Mouse (Mus musculus): ENCODE measurements at regions not wholly inside any gene's neighbourhood (a gene's known extent, or its start where the extent isn't known, plus 50 kb on each side); places are given as distances from the start of the nearest gene placed in this dataset.
"Not testable (repeated sequence)": the region's sequence is repeated elsewhere in the genome, so short reads cannot be mapped to it uniquely, and the experiment has no call there.

GRCm38 (mm10) chr14:104410730-104411129 lies 57.1 kb downstream of the Pou4f1 start:
- no peak for DNase-seq (ENCODE audit: low spot score)

- DNase-seq (ENCODE audit: low spot score): no peak
These were observed 57.5 kb downstream of the Pou4f1 start for GRCm38 (mm10) chr14:104410292-104410691.

GRCm38 (mm10) chr14:104406062-104406461 lies 61.7 kb downstream of the Pou4f1 start:
- no peak for DNase-seq (ENCODE audit: low spot score)

DNA sequence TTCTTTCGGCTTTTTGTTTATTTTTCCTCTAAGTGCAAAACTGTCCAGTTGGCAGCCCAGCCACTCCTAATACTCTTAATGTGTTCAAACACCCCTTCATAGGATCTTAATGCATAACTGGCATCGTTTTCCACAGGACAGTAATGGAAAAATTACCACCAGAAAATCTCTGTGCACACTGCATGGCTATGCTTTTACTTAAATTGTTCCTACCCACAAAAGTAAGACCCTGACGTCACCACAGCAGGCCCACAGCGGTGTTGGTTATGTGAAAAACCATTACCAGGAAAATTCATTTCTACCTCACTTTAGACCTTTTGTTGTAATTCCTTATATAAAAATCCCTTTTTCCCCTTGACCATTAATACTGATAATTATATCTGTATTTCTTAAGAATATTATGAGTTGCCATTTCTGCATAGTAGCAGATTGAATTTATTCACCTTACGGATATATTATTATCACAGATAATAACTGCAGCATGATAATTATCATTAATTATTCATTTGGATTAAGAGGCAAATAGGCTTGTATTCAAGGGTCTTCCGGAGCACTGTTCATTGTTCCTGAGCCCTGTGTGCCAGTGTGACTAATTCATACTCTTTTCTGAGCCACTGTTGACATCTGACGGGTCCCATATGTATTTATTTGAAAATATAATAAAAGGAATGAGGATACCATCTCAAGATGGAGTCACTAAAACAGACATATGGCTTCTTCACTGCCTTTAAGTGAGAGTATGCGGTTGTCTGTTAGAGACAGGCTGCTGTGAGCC lies 78.3 kb downstream of the Pou4f1 start:
- no peak for DNase-seq (ENCODE audit: low spot score)

- DNase-seq (ENCODE audit: low spot score): no peak
These were observed 78.9 kb downstream of the Pou4f1 start for GRCm38 (mm10) chr14:104388879-104389278.

- no peak for DNase-seq (ENCODE audit: low spot score)
These were observed 86.8 kb downstream of the Pou4f1 start for GRCm38 (mm10) chr14:104380986-104381385.

GRCm38 (mm10) chr14:104372776-104373175 lies 95.0 kb downstream of the Pou4f1 start:
- no peak for DNase-seq (ENCODE audit: low spot score)

DNA sequence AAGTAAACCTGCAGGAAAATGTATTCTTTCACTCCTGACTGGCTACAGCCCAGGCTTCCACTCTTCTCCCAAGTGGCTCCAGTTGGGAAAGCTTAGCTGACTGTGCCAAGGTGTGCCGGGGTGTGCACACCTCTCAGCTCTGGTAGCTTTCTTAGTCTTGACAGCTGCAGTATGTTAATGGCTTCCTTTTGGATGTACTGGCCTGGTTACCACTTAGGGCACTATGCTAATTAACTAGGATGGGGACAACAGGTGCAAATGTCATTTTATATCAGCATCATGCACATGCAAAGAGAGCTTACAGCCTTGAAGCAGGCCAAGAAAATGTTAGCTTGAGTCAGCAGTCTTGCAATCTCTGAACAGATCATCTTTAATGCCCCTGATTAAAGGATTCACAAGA lies 111.2 kb downstream of the Pou4f1 start:
- DNase-seq (ENCODE audit: low spot score): no peak

DNA sequence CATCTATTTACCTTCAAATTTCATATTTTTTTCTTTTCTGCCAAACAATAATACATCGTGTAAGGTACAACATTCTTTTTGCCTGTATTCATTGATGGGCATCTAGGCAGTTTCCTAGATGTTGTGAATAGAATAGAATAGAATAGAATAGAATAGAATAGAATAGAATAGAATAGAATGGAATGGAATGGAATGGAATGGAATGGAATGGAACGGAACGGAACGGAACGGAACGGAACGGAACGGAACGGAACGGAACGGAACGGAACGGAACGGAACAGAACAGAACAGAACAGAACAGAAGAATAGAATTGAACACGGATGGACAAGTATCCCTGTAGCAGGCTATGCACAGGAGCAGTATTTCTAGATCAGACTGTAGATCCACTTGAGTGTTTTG lies 131.0 kb downstream of the Pou4f1 start:
- DNase-seq (ENCODE audit: low spot score): not testable (repeated sequence)

- no peak for DNase-seq (ENCODE audit: low spot score)
These were observed 141.7 kb downstream of the Pou4f1 start for GRCm38 (mm10) chr14:104326089-104326488.

GRCm38 (mm10) chr14:104300141-104300540 lies 167.7 kb downstream of the Pou4f1 start:
- no peak for DNase-seq (ENCODE audit: low spot score)

DNA sequence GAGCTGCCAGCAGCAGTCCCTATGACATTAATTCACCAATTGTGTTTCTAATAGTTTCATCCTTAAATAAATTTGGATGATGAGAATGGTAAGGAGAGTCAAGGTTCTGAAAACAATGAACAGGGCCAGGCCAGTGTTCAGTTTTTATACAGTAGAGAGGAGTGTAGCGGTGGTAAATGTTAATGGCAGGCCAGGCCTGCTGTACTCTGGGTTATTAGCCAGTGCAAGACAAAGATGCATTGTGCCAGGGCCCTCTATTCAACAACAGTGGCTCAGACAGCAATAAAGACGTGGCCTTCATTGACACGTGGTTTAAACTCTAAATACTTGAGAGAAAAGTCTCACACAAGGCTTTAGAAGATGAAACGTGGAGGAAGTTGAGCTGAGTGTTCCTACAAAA lies 169.5 kb downstream of the Pou4f1 start:
- no peak for DNase-seq (ENCODE audit: low spot score)

DNA sequence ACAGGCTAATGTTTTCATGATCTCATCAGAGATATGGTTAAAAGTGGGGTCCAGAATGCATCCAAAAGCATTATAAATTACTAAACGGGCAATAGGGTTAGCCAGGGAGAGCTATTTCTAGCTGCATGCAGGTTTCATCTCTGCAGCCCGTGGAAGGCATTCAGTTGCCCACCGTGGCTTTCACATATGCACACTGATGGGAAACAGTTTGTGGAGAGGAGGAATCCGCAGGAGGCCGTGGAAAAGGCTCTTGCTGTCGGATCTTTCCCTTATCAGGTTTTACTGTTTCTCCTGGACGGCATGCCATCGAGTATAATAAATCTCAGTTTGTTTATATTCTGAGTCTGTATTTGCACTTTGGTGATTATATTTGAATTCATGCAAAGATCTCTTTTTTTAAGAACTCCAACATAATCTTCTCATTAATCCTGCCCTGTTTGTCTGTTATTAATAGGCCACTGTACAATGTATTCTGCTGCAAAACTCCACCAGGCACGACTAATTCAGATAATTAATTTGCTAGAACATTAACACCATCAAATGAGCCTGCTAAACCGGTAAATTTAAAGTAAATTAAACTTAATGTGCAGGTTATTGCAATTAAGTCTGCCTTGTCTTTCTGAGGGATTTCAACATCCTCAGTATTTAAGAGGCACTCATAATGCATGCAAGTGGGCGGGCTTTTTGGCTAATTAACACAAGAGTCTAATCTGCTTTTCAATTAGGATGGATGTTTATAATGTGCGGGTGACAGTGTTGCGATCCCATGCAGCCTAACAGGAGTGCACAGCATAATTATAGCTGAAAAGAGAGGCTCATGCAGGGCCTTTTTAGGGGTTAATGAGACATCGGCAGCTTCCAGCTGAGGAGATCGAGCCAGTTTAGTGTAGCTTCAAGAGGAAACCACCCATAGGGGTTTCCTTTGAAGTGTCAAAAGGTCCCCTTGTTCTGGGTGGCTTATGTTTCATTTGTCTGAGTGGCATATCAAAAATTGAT lies 170.2 kb downstream of the Pou4f1 start:
- DNase-seq (ENCODE audit: low spot score): no peak

DNA sequence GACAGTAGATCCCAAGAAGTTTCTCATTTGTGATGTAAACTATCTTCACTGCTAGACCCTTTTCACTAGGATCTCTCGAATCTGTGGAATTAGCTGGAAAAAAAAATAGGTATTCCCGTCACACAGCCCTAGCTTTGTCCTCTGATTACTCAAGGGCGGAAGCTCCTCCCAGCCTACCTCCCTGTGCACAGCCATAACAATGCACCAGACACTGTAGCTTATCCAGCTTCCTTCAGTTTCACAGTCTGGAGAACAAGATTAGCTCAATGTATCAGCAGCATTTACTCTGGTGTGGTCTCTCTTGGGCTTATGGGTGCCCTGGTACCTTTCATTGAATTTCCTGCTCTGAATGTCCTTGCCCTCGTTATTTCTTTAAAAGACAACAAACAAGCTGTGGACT lies 174.0 kb downstream of the Pou4f1 start:
- DNase-seq (ENCODE audit: low spot score): no peak

DNA sequence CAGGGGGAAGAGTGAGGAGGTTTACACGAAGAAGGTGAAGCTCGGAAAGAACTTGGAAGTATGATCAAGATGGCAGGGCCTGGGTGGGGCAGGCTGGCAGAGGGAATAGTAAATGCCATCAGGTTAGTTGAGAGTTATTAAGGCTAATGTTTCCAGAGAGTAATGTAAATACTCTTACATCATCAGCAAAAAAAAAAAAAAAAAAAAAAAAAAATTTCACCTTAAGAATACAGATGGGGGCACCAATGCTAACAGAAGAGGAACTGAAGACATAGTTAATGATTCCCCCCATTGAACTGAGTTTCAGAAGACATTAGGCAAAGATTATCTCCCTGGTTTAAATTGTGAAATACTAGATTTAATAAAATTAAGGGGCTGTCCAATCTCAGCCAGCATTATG lies 174.7 kb downstream of the Pou4f1 start:
- no peak for DNase-seq (ENCODE audit: low spot score)

DNA sequence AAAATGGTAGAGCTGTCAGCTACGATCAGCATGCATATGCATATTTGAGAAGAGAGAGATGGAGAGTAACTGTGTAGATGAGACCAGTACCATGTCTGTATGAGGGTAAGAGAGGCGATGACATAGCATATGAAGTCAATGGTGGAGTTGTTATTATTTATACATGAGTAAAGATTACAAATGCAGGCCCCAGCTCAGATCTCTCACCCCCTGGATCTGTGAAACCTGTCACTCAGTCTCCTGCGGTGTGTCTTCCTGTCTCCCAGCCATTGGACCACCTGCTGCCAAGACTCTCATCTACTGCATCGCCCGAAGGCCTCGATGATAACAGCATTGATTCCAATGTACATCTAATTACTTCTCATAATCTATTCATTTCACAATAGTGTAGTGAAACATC lies 187.4 kb downstream of the Pou4f1 start:
- no peak for DNase-seq (ENCODE audit: low spot score)

DNA sequence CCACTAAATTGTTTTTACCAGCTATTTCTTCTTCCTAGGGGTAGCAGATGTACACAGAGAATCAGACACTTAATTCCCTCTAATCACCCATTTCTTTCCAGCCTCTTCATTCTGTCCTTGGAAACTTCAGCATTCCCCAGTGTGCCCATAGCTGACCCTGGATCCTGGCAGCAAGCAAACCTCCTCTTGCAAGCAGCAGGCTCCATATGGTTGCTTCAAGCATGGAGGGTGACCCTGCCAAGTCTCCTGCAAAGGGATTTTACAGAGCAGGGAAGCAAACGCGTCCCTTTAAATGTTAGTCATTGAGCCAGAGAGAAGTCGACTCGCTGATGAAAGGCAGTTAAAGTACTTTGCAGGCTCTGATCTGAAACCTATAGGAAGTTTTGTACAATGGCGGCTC lies 187.9 kb downstream of the Pou4f1 start:
- no peak for DNase-seq (ENCODE audit: low spot score)

DNA sequence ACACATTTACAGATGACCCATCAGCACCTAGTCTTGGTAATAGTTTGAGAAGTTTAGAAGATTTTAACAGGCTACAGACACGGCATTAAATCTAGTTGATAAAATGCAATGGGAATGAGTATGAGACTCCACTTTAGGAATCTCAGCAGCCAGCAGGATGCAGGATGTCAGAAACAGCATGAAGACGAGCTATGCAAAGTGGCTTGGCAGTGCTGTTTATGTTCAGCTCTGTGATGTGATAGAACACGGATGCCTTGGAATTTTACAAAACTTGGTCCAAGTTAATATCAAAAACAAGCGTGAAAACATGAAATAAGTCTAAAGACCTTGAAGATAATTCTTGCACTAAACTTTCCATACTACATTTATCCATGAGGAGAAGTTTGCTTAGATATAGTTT lies 193.0 kb downstream of the Pou4f1 start:
- DNase-seq (ENCODE audit: low spot score): no peak

DNA sequence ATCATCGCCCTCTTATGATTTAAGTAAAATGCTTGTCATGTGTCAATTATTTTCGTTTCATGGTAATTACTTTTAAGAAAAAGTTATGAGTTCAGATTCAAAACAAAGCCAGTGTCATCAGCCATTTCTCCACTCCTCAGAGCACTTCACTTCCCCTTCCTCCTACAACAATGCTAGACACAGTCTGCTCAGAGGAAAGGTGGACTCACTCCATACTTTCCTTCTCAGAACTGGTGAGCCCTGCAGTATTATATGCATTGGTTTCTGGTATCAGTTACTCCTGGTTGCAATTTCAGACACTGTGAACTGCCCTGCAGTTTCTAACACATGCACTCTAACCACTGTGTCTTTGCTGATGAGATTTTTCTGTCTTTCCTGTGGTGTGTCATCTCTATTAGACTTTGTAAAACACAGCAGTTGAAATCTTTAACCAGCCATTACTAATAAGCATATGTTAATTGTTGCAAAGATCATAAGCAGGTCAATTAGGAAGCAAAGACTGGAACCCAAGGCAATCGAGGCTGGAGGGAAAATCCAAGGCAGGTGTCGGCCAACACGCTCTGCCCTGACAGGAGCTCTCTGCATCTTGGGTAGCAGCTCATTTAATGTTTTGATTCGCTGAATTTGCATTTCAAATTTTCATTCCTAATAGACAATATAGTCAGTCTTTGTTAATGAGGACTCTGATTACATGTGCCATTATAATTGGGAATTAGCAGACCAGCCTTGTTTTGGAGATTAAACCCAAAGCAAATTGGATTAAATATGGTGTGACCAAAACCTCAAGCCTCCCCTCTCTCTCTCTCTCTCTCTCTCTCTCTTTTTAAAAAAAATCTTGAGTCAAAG lies 202.7 kb downstream of the Pou4f1 start:
- DNase-seq (ENCODE audit: low spot score): no peak

- no peak for DNase-seq (ENCODE audit: low spot score)
These were observed 250.8 kb downstream of the Pou4f1 start for GRCm38 (mm10) chr14:104216965-104217364.

- DNase-seq (ENCODE audit: low spot score): no peak
These were observed 257.1 kb downstream of the Pou4f1 start for GRCm38 (mm10) chr14:104210719-104211118.

GRCm38 (mm10) chr14:104208855-104209254 lies 258.9 kb downstream of the Pou4f1 start:
- DNase-seq (ENCODE audit: low spot score): no peak

Data from urinary bladder, postnatal 14 days (tissue).